Mouse (Mus musculus) G1E (cell line): ENCODE results near the gene C2cd3. TPM values are rescaled to one million over a fixed set of nuclear protein-coding genes. Genes with fewer than 3 reads are reported as not detected.

ENCODE experiments used
- ATAC-seq: 2 replicates; pipeline ENCODE4 v1.8.0; 2016; ENCODE audit warnings: mild to moderate bottlenecking; ENCODE audit not compliant: insufficient number of reproducible peaks, poor library complexity, low FRiP score, severe bottlenecking; ENCODE audit errors: extremely low read depth
- DNase-seq: peaks from one replicate; pipeline ENCODE4 v3.0.0; 2012; ENCODE audit warnings: low spot score
- H3K27me3 ChIP-seq: 2 replicates; pipeline ENCODE4 v1.6.1; 2012; ENCODE audit warnings: mild to moderate bottlenecking, low read length, inconsistent platforms; ENCODE audit not compliant: insufficient read depth
- H3K36me3 ChIP-seq: replicated peaks from 2 replicates; pipeline ENCODE3; 2012; ENCODE audit warnings: mild to moderate bottlenecking, inconsistent platforms
- H3K4me1 ChIP-seq: 2 replicates; pipeline ENCODE4 v1.6.1; 2012; ENCODE audit warnings: low read depth, low read length, inconsistent platforms, mixed read lengths; ENCODE audit not compliant: insufficient read depth
- H3K4me3 ChIP-seq: 2 replicates; pipeline ENCODE4 v1.5.1; 2012; ENCODE audit warnings: low read depth, mild to moderate bottlenecking, inconsistent platforms, low read length, moderate library complexity, mixed read lengths
- H3K9me3 ChIP-seq: replicated peaks from 2 replicates; pipeline ENCODE4 v1.6.1; 2012; ENCODE audit warnings: inconsistent platforms
- CTCF ChIP-seq: IDR thresholded peaks from 2 replicates; pipeline ENCODE4 v1.5.1; 2012; ENCODE audit warnings: low read depth, low read length, inconsistent platforms, mixed read lengths
- GATA1 ChIP-seq: IDR thresholded peaks from 2 replicates; pipeline ENCODE4 v1.6.1; 2012; ENCODE audit warnings: borderline replicate concordance, low read length, inconsistent platforms, mixed read lengths
- GATA2 ChIP-seq: IDR thresholded peaks from 2 replicates; pipeline ENCODE4 v1.6.1; 2012; ENCODE audit warnings: low read depth, low read length, inconsistent platforms, borderline replicate concordance
- POLR2AphosphoS5 ChIP-seq: IDR thresholded peaks from 2 replicates; pipeline ENCODE4 v1.6.1; 2012; ENCODE audit warnings: low read depth, low read length, inconsistent platforms; ENCODE audit not compliant: insufficient replicate concordance
- TAL1 ChIP-seq: conservative IDR thresholded peaks from 2 replicates; pipeline ENCODE4 v1.6.1; 2012; ENCODE audit warnings: low read depth, low read length, inconsistent platforms, mixed read lengths
- polyA plus RNA-seq: library from polyadenylated mRNA; stranded (reverse); fragments of >175 nt; gene quantifications from 2 replicates; pipeline ENCODE4 v1.2.3, GENCODE M21; 2012
- total RNA-seq, 2 experiments: library from RNA; stranded (forward) in 1 of 2; stranded (reverse) in 1 of 2; fragments of 200-1000 nt in 1 of 2; fragments of >200 nt in 1 of 2; fragmentation: Nextera tagmentation in 1 of 2; gene quantifications; 2 replicates each; pipeline ENCODE4 v1.2.3; 2014 to 2017

C2cd3 gene
- total and polyA plus RNA-seq, 3 experiments = 22.6 to 76.2 (median 27.7) TPM

GRCm38 (mm10) chr7:100502374-100502922, 130.4 kb downstream of the C2cd3 start:
- Histone ChIP-seq H3K4me1 (peaks cover 72% of the 10 kb centered on the region), H3K4me3 (no peak overlapping the region), H3K27me3 (peaks cover 33% of the 10 kb centered on the region), H3K9me3 (no peaks in the 10 kb centered on the region), H3K36me3 (peaks cover 37% of the 10 kb centered on the region)
- ATAC-seq = peak; percentile 11; the same call in 1 of the 2 replicates
- no peak for TF ChIP-seq TAL1
- TF ChIP-seq POLR2AphosphoS5 = peak; percentile 90
- TF ChIP-seq GATA1 = no peak
- no peak for TF ChIP-seq CTCF
- TF ChIP-seq GATA2 = no peak
- DNase-seq = no peak

DNA sequence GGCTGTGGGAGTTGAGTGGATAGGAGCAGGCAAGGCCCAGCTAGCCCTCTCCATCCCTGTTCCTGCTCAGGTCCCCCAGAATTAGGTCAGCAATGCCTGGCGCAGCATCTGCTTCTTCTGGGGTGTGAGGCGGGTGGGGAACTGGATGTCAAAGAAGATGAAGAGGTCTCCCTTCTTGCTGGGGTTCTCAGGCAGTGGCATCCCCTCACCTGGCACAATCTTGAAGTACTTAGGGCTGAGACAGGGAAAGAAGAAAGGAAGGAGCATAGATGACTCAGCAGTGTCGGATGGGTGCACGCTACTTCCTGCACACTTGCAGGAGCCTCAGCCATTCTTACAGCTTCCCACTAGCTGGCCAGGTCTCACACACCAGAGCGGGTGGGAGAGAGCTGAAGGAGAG, 131.0 kb downstream of the C2cd3 start:
- TF ChIP-seq POLR2AphosphoS5 (peak; percentile 10; the same call in 1 of the 2 replicates), GATA1 (no peak), CTCF (no peak)
- no peak for DNase-seq
- H3K4me1 ChIP-seq = peaks cover 66% of the 10 kb centered on the region

GRCm38 (mm10) chr7:100504740-100505487, 132.9 kb downstream of the C2cd3 start:
- peaks cover 48% of the 10 kb centered on the region for H3K27me3 ChIP-seq
- peaks cover 52% of the 10 kb centered on the region for H3K4me1 ChIP-seq
- no peak overlapping the region for H3K4me3 ChIP-seq
- TF ChIP-seq GATA2 = no peak
- TF ChIP-seq POLR2AphosphoS5 = no peak
- TF ChIP-seq GATA1 = no peak
- TF ChIP-seq TAL1 = no peak
- TF ChIP-seq CTCF = no peak
- H3K36me3 ChIP-seq = peaks cover 13% of the 10 kb centered on the region
- ATAC-seq (no peak), DNase-seq (no peak)
- no peaks in the 10 kb centered on the region for H3K9me3 ChIP-seq

More for the DNA sequence above, 131.0 kb downstream of the C2cd3 start:
- 0 out of 2 replicates have a peak, but pooled peaks have one; percentile 3 for ATAC-seq
- Histone ChIP-seq H3K4me3 (no peak overlapping the region), H3K9me3 (no peaks in the 10 kb centered on the region), H3K36me3 (peaks cover 31% of the 10 kb centered on the region), H3K27me3 (peaks cover 39% of the 10 kb centered on the region)

DNA sequence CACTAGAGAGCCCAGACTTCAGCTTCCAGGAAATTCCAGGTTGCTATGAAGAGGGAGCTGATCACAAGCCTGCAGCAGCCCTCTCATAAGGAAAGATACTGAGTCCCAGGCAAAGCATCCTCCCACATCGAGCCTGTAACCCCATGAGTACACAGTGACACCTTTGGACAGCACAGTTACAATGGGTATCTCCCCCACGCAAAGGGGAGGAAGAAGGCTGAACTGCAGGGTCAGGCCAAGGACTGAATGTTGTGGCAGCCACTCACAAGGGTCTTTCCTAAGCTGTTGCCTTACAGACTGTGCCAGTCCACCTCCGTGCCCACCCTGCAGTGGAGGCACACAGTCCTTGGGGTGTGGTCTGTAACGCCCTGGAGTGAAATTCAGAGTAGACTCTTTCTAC, 134.5 kb downstream of the C2cd3 start:
- Histone ChIP-seq H3K27me3 (peaks cover 56% of the 10 kb centered on the region), H3K36me3 (no peaks in the 10 kb centered on the region), H3K9me3 (no peaks in the 10 kb centered on the region), H3K4me3 (no peak overlapping the region), H3K4me1 (peaks cover 36% of the 10 kb centered on the region)
- DNase-seq (no peak), ATAC-seq (no peak)
- TF ChIP-seq CTCF (no peak), POLR2AphosphoS5 (no peak), TAL1 (no peak), GATA1 (no peak), GATA2 (no peak)

- Histone ChIP-seq H3K4me3 (no peak overlapping the region), H3K4me1 (peaks cover 19% of the 10 kb centered on the region)
- no peak for DNase-seq
Measured at GRCm38 (mm10) chr7:100508670-100509069, 136.6 kb downstream of the C2cd3 start.

DNA sequence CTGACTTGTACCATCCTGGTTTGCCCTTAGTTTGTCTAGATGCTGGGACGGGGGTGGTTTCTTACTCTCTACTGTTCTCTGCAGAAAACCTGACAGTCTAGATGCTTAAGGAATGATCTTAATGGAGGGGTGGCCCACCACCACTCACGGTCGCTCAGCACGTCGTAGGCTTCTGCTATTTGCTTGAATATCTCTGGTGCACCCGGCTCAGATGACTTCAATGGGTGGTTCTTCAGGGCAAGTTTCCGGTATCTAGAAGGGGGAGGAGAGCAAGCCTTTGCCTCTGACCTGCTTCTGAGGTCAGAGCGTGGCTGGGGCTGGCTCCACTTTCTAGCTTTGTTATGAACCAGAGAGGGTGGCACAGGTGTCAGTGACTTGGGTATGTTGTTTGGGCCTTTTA, 139.6 kb downstream of the C2cd3 start:
- Histone ChIP-seq H3K4me1 (peaks cover 18% of the 10 kb centered on the region), H3K4me3 (no peak overlapping the region), H3K9me3 (no peaks in the 10 kb centered on the region), H3K27me3 (peaks cover 60% of the 10 kb centered on the region), H3K36me3 (no peaks in the 10 kb centered on the region)
- TF ChIP-seq TAL1 (no peak), GATA2 (no peak), CTCF (no peak), GATA1 (no peak), POLR2AphosphoS5 (no peak)
- ATAC-seq (no peak), DNase-seq (no peak)

More at GRCm38 (mm10) chr7:100508670-100509069, 136.6 kb downstream of the C2cd3 start:
- Histone ChIP-seq H3K36me3 (no peaks in the 10 kb centered on the region), H3K9me3 (no peaks in the 10 kb centered on the region), H3K27me3 (peaks cover 68% of the 10 kb centered on the region)
- no peak for TF ChIP-seq POLR2AphosphoS5
- TF ChIP-seq CTCF = no peak
- no peak for TF ChIP-seq GATA1
- no peak for TF ChIP-seq TAL1
- TF ChIP-seq GATA2 = no peak
- ATAC-seq = no peak
